Mouse (Mus musculus) embryonic stem cell, embryonic (primary cell): Measurements from ENCODE around the gene Fam69b.

Experiments
- CTCF ChIA-PET, 4 experiments: fragments of 300-600 bp in 2 of 4; fragments of 350-600 bp in 2 of 4; sonication (Branson Sonifier 250); formaldehyde crosslinking; loops; one replicate each; lab custom pipeline; 2022; ENCODE audit warnings: inconsistent platforms in 2 of 4; lab: Charles Lee
- POLR2A ChIA-PET, 4 experiments: fragments of 300-600 bp in 2 of 4; fragments of 350-600 bp in 2 of 4; sonication (Branson Sonifier 250); formaldehyde crosslinking; loops; one replicate each; lab custom pipeline; 2022; ENCODE audit warnings: antibody characterized with exemption in 4 of 4, inconsistent platforms in 1 of 4; lab: Charles Lee

The Fam69b gene

GRCm38 (mm10) chr2:26627921-26628739 lies at the start of gene Fam69b:
Gene Fam69b (plus strand): TSS chr2:26628457.
- ChIA-PET CTCF (interaction anchor here in 2 of 4 experiments (0.6 to 2.5 kb wide), 7 partner anchors 13 to 41 kb away, joined by 3 to 8 read pairs (median 4); partner anchors contain the start of genes Agpat2 (in 1 of the 2) and Gm20532 (in 1 of the 2)), POLR2A (interaction anchor here (0.5 to 17.8 kb wide), 21 partner anchors 9 to 284 kb away, joined by 3 to 1354 read pairs (median 5); partner anchors contain the start of genes Agpat2 (in 3 of the 4) and Gm20532 (in 2 of the 4))

GRCm38 (mm10) chr2:26579714-26580113 lies 48.5 kb upstream of the Fam69b start, which contains the start of gene Egfl7:
Gene Egfl7 (plus strand): TSS chr2:26580014.
- POLR2A ChIA-PET = interaction anchor here in 2 of 4 experiments (0.8 to 11.2 kb wide), 9 partner anchors 24 to 177 kb away, joined by 3 to 104 read pairs (median 5); partner anchors contain the start of genes Agpat2 (in 2 of the 2) and Sec16a (in 1 of the 2)
- CTCF ChIA-PET = interaction anchor here in 1 of 4 experiments (1.5 kb wide), 1 partner anchor 14 kb away, joined by 3 read pairs; no protein-coding TSS in a partner anchor

GRCm38 (mm10) chr2:26580751-26581150 lies 47.5 kb upstream of the Fam69b start:
- ChIA-PET POLR2A (interaction anchor here in 2 of 4 experiments (1.2 to 11.2 kb wide), 6 partner anchors 14 to 135 kb away, joined by 3 to 104 read pairs (median 5); partner anchors contain the start of gene Agpat2 (in 1 of the 2)), CTCF (interaction anchor here in 2 of 4 experiments (0.6 to 1.5 kb wide), 2 partner anchors 13 to 55 kb away, joined by 3 to 7 read pairs; no protein-coding TSS in a partner anchor)

GRCm38 (mm10) chr2:26582203-26582602 lies 46.1 kb upstream of the Fam69b start:
- ChIA-PET POLR2A (interaction anchor here in 3 of 4 experiments (0.6 to 11.2 kb wide), 32 partner anchors 9 to 1058 kb away, joined by 3 to 104 read pairs (median 4); partner anchors contain the start of genes Agpat2 (in 3 of the 3), Sec16a (in 2 of the 3), Qsox2 (in 1 of the 3) and Surf6 (in 1 of the 3)), CTCF (interaction anchor here in 2 of 4 experiments (0.9 to 1.7 kb wide), 4 partner anchors 12 to 257 kb away, joined by 3 to 5 read pairs (median 4); partner anchors contain the start of gene Agpat2 (in 1 of the 2))

- POLR2A ChIA-PET = interaction anchor here (0.6 to 11.2 kb wide), 34 partner anchors 9 to 346 kb away, joined by 3 to 104 read pairs (median 4); partner anchors contain the start of genes Agpat2 (in 3 of the 4), Sec16a (in 2 of the 4), Fam69b (in 1 of the 4) and Qsox2 (in 1 of the 4)
- CTCF ChIA-PET = interaction anchor here in 2 of 4 experiments (1.2 to 1.7 kb wide), 3 partner anchors 22 to 258 kb away, joined by 3 to 5 read pairs (median 4); partner anchors contain the start of gene Agpat2 (in 1 of the 2)
Measured at GRCm38 (mm10) chr2:26582741-26583140, 45.5 kb upstream of the Fam69b start.

GRCm38 (mm10) chr2:26583640-26584039 lies 44.6 kb upstream of the Fam69b start:
- CTCF ChIA-PET = interaction anchor here in 1 of 4 experiments (0.6 to 1.7 kb wide), 4 partner anchors 18 to 466 kb away, joined by 3 to 5 read pairs (median 4); no protein-coding TSS in a partner anchor
- POLR2A ChIA-PET = interaction anchor here in 3 of 4 experiments (0.5 to 11.2 kb wide), 22 partner anchors 11 to 493 kb away, joined by 3 to 104 read pairs (median 4); partner anchors contain the start of genes Agpat2 (in 2 of the 3), Fam69b (in 1 of the 3), Qsox2 (in 1 of the 3) and Sec16a (in 1 of the 3)

- CTCF ChIA-PET = interaction anchor here (0.5 to 2.4 kb wide), 10 partner anchors 8 to 344 kb away, joined by 3 to 10 read pairs (median 4); partner anchors contain the start of genes Agpat2 (in 1 of the 4) and Inpp5e (in 1 of the 4)
- POLR2A ChIA-PET = interaction anchor here in 3 of 4 experiments (1.0 to 39.5 kb wide), 22 partner anchors 8 to 244 kb away, joined by 3 to 1354 read pairs (median 8); partner anchors contain the start of genes Agpat2 (in 3 of the 3), Sec16a (in 2 of the 3) and Fam69b (in 1 of the 3)
Measured at GRCm38 (mm10) chr2:26585713-26586112, 42.5 kb upstream of the Fam69b start.

- CTCF ChIA-PET = interaction anchor here (0.5 to 2.4 kb wide), 29 partner anchors 9 to 1795 kb away, joined by 3 to 10 read pairs (median 4); partner anchors contain the start of genes Agpat2 (in 2 of the 4), Inpp5e (in 2 of the 4) and Fam69b (in 1 of the 4)
- POLR2A ChIA-PET = interaction anchor here in 3 of 4 experiments (0.6 to 39.5 kb wide), 46 partner anchors 8 to 325 kb away, joined by 3 to 1354 read pairs (median 5); partner anchors contain the start of genes Agpat2 (in 3 of the 3), Fam69b (in 2 of the 3), Inpp5e (in 2 of the 3) and Sec16a (in 2 of the 3)
Measured at GRCm38 (mm10) chr2:26586294-26587043, 41.8 kb upstream of the Fam69b start, which contains the start of gene Gm20532. Gene Gm20532 (plus strand): TSS chr2:26586639.

GRCm38 (mm10) chr2:26587044-26587405 lies 41.2 kb upstream of the Fam69b start:
- POLR2A ChIA-PET = interaction anchor here (0.6 to 39.5 kb wide), 45 partner anchors 9 to 325 kb away, joined by 3 to 1354 read pairs (median 5); partner anchors contain the start of genes Agpat2 (in 3 of the 4), Fam69b (in 2 of the 4), Inpp5e (in 2 of the 4) and Sec16a (in 2 of the 4)
- CTCF ChIA-PET = interaction anchor here (0.5 to 2.4 kb wide), 25 partner anchors 10 to 1796 kb away, joined by 3 to 10 read pairs (median 4); partner anchors contain the start of genes Agpat2 (in 2 of the 4), Inpp5e (in 2 of the 4) and Fam69b (in 1 of the 4)

- ChIA-PET POLR2A (interaction anchor here (0.6 to 39.5 kb wide), 22 partner anchors 9 to 646 kb away, joined by 3 to 1354 read pairs (median 6); partner anchors contain the start of genes Agpat2 (in 3 of the 4) and Fam69b (in 1 of the 4)), CTCF (interaction anchor here in 2 of 4 experiments (0.7 to 1.2 kb wide), 3 partner anchors 48 to 614 kb away, joined by 3 to 4 read pairs (median 4); no protein-coding TSS in a partner anchor)
Measured at GRCm38 (mm10) chr2:26588573-26588972, 39.7 kb upstream of the Fam69b start.

GRCm38 (mm10) chr2:26589284-26589683 lies 39.0 kb upstream of the Fam69b start:
- ChIA-PET POLR2A (interaction anchor here in 2 of 4 experiments (0.6 to 39.5 kb wide), 9 partner anchors 11 to 647 kb away, joined by 3 to 1354 read pairs (median 5); partner anchors contain the start of genes Agpat2 (in 2 of the 2) and Fam69b (in 1 of the 2)), CTCF (interaction anchor here in 1 of 4 experiments (1.2 kb wide), 1 partner anchor 341 kb away, joined by 4 read pairs; no protein-coding TSS in a partner anchor)

GRCm38 (mm10) chr2:26590282-26590681 lies 38.0 kb upstream of the Fam69b start:
- ChIA-PET POLR2A (interaction anchor here in 2 of 4 experiments (0.5 to 39.5 kb wide), 6 partner anchors 10 to 43 kb away, joined by 4 to 1354 read pairs (median 8); partner anchors contain the start of genes Agpat2 (in 2 of the 2) and Fam69b (in 1 of the 2)), CTCF (no interaction called here)

GRCm38 (mm10) chr2:26590962-26591361 lies 37.3 kb upstream of the Fam69b start:
- ChIA-PET CTCF (no interaction called here), POLR2A (interaction anchor here in 3 of 4 experiments (1.0 to 39.5 kb wide), 8 partner anchors 9 to 49 kb away, joined by 3 to 1354 read pairs (median 8); partner anchors contain the start of genes Agpat2 (in 2 of the 3) and Fam69b (in 2 of the 3))

GRCm38 (mm10) chr2:26591416-26591815 lies 36.8 kb upstream of the Fam69b start:
- CTCF ChIA-PET = no interaction called here
- POLR2A ChIA-PET = interaction anchor here in 3 of 4 experiments (1.0 to 39.5 kb wide), 9 partner anchors 9 to 133 kb away, joined by 3 to 1354 read pairs (median 6); partner anchors contain the start of genes Agpat2 (in 2 of the 3) and Fam69b (in 2 of the 3)
